Mouse (Mus musculus) kidney, adult 11 months (tissue): ENCODE data around the gene Kcnh3.
"Not testable (repeated sequence)": the region's sequence is repeated elsewhere in the genome, so short reads cannot be mapped to it uniquely, and the experiment has no call there.

Experiments
- DNase-seq: peaks from one replicate; pipeline ENCODE4 v3.0.0; 2022

The Kcnh3 gene

DNA sequence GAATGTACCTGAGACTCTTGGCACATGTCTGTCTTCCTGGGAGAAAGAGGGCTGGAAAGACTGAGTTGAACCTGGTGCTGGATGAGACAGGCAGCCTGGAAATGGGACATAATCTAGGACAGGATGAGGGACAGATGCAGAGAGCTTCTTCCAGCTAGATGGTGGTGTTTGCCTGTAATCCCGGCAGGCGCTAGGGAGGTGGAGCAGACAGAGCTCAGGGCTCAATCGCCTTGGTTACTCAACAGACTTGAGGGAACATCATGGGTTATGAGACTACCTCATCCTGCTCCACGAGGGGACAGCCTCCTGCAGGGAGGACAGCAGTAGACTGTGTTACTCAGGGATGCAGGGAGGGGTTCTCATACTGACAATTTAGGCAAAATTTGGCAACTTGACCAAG is 16.6 kb downstream of the Kcnh3 start:
- no peak for DNase-seq

DNA sequence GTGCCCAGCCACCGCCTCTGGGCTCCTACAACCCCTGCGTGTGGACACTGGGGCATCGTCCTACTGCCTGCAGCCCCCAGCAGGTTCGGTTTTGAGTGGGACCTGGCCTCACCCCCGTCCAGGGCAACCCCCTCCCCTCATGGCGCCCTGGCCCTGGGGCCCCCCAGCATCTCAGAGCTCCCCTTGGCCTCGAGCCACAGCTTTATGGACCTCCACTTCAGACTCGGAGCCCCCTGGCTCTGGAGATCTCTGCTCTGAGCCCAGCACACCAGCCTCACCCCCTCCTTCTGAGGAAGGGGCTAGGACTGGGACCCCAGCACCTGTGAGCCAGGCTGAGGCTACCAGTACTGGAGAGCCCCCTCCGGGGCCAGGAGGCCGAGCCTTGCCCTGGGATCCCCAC is 17.4 kb downstream of the Kcnh3 start:
- DNase-seq, result no peak

GRCm38 (mm10) chr15:99246736-99247135 is 22.1 kb downstream of the Kcnh3 start:
- not testable (repeated sequence) for DNase-seq

GRCm38 (mm10) chr15:99248972-99249371 is 24.3 kb downstream of the Kcnh3 start:
- no peak for DNase-seq

GRCm38 (mm10) chr15:99249938-99250337 is 25.3 kb downstream of the Kcnh3 start:
- no peak for DNase-seq

DNA sequence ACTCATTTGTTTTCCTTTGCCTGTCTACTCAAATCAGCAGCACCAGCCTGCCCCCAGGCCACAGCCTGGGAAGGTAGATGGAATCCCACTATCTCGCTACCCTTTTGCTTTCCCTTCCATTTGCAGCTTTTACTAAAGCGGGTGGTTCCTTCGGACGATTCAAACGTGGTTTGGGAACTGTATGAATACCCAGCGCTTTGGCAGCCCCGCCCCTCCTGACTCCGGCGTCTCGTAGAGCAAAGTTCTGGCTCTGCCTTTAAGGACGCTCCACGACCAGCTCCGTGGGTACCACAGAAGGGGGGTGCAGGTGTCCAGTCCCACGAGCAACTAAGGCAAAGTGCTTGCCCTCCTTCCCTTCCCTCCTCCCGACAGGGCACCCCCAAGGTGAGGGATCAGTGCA is 26.4 kb downstream of the Kcnh3 start:
- DNase-seq, result peak; percentile 39

DNA sequence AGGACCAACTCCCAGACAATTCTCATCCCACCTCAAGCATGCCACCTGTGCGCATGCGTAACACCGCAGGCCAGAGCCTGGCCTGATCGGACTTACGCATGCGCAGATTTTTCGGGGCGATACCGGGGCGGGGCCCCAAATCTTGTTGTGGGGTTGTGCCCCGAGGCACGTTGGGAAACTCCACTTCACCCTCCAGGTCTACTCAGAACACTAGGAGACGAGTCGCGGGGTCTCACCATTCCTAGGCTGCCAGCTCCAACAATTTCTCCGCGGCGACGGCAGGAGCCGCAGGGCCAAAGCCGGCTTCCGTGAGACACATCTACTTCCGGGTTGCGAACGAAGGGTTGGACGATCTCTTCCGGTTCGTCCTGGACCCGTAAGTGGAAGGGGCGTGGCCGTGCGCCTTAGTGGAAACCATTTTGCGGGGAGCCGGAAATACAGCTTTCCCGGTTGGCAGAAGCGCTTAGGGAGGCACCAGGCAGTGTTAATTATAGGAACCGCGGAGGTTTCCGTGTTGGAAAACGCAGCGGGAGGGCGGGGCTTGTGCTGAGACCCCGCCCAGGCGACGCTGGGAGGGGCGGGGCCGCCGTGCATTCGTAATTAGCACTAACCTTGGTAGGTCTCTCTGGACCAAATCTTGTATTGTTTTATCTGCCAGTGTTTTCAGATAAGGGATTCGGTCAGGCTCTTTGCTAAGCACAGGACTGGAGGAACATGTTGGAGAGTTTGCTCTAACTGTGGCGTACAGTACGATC is 27.1 kb downstream of the Kcnh3 start, which contains the start of gene Mcrs1:
Gene Mcrs1 (minus strand): TSS at position 336 of the 755 bp plus-strand sequence.
- DNase-seq, result peak; percentile 99

DNA sequence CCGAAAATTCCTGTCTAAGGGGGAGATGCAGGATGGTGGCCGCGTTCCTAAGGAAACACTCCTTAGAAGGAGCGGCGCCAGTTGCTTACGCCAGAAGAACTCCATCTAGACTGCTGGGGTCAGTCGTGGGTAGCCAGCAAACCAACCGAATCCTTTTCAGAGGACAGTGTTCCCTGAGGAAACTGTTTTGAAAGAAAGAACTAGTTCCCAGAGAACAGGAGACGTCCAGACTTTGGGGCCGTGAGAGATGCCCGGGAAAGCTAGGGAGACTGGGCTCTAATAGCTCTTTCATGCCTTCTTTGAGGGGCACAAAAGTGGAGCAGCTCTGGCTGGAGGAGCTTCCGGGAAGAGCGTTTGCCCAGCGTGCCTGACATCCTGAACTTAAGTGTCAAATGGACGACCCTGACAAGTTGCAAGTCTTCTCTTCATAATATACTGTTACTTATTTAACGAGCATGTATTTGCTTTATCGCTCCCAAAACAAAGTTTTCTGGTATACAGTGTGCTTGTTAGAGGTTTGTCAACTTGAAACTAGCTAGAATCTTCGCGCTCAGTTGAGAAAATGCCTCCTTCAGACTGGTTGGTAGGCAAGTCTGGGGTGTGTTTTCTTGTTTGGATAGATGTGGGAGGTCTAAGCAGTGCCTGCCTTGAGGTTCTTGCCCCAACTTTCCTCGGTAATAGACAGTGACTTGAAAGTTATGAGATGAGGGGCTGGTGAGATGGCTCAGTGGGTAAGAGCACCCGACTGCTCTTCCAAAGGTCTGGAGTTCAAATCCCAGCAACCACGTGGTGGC is 27.9 kb downstream of the Kcnh3 start:
- no peak for DNase-seq

GRCm38 (mm10) chr15:99253175-99253479 is 28.5 kb downstream of the Kcnh3 start:
- not testable (repeated sequence) for DNase-seq

- DNase-seq, result no peak
Observed at GRCm38 (mm10) chr15:99253772-99254171, 29.1 kb downstream of the Kcnh3 start.

DNA sequence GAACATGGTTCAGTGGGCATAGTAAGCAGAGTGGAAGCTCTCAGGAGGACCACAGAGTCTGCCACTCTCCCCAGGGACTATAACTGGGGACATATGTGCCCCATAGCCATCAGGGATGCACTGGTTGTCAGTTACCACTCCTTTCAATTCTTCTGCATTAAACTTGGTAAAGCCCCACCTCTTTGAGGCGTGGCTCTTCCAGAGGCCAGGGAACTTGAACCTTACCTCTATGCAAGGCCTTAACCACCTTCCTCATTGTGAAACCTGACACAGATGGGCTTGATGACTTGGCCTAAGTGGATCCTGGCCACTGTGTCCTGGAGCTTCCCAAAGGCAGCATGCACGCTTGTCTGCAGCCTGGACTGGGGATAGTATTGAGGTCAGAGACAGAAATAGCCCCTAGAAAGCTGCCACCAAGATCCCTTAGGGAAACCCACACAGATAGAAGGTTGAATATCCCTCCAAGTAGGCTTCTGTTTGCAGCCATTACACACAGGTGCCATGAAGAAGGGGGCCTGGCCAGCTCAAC is 29.9 kb downstream of the Kcnh3 start:
- no peak for DNase-seq

DNA sequence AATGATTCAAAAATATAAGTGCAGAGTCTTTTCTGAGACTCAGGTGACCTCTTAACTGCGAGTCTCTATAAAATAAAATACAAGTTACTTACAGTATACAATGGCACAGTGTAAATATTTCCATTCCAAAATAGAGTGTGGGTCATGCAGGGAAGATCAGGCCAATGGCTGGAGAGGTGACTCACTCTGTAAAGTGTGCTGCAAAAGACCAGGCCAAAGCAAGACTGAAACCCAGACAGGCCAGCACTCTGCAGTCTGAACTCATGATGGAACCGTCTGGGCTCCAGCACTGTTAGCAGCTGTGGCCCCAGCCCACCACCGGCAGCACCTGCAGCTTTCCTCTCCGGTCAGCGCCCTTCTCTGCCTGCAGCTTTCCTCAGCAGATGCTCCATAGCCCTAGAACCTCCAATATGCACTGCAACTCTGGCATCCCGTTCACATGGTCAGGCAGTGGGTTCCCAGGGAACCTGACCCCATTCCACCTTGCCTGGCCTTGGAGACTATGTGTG is 30.6 kb downstream of the Kcnh3 start:
- no peak for DNase-seq

DNA sequence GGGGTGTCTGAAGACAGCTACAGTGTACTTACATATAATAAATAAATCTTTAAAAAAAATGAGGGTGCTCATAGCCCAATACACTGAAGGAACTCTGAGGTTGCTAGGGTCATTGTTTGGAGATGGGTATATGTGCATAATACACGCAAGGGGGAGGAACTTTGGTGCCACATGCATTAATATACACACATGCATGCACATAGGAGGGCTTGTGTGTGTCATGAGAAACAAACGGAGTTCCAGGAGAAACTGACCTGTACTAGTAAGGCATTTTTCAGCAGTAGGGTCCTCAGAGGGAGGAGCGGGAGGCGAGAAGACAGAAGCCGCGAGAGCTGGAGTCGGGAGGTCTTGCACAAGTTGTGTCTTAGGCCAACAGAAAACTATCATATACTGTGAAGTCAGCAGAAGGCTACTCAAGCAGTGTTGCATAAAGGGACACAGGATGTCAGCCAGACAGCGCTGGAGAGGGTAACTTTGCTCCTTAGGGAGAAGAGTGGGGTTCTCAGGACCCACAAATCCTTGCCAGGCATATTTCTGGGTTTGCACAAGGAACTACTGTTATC is 34.6 kb downstream of the Kcnh3 start:
- peak; percentile 41 for DNase-seq

DNA sequence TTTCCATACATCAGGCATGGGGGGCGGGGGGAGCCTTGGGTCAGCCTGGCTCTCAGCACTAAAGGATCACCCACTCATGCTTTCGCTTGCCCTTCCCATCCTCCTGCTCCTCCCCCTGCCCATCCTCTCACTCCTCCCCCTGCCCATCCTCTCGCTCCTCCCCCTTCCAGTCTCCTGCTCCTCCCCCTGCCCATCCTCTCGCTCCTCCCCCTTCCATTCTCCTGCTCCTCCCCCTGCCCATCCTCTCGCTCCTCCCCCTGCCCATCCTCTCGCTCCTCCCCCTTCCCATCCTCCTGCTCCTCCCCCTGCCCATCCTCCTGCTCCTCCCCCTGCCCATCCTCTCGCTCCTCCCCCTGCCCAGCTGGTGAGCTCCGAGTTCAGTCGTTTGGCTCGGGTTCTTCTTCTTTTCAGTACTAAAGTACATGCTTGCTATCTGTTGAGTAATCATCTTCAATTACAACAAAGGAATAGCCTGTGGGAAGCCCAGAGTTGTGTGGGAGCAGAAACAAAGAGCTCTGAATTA is 35.1 kb downstream of the Kcnh3 start:
- DNase-seq, result peak; percentile 64

DNA sequence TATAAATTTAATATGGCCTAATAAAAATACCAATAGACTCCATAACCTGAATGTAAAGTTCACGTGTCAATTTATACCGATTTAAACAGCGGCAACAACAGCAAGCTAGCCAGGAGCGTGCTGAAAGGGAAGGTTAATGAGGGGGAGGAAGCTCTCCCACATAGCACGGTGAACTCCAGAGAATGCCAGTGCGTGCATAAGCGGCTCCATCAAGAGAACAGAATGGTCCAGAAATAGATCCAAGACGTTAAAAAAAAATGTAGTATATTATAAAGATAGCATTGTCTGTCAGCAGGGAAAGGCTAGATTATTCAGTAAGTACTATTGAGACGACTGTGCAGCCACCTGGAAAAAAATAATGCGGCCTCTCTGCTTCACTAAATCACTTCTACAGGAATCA is 38.0 kb downstream of the Kcnh3 start:
- no peak for DNase-seq

DNA sequence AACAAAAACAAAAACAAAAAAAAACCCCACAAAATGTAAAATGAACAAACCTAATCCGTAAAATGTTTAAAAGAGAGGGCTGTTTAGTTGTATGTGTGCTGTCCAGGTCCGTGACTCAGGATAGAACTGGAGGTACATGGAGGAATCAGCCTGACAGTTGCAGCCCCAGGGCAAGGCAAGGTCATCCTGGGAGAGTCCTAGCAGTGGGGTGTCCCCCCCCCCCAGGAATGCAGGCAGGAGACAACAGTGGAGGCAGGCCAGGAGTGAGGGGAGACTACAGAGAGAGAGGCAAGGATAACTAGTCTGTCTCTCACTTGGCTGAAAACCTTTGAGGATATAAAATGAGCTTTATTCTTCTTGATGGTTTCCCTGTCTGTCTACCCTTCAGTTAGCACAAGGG is 39.7 kb downstream of the Kcnh3 start:
- no peak for DNase-seq

- peak; percentile 64 for DNase-seq
Observed at GRCm38 (mm10) chr15:99265679-99266078, 41.0 kb downstream of the Kcnh3 start.

GRCm38 (mm10) chr15:99276095-99276494 is 51.4 kb downstream of the Kcnh3 start:
- no peak for DNase-seq

DNA sequence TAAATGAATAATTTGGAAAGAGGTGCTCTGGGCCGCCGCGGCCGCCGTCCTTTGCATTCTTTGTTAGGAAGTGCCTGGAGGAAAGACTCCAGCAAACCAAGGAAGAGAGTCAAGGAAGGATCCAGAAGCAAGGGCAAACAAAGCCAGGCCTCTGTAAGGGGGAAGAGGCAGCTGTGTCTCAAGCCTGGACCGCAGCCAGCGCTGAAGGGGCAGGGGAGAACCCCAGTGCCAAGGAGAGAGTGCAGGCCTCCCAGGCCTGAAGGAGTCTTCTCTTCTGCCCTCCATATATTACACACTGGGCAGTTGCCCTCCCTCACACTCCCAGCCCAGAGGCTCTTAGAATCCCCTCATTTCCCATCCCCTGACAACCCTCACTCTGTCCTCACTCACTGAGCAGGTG is 53.6 kb downstream of the Kcnh3 start:
- no peak for DNase-seq

- no peak for DNase-seq
Observed at GRCm38 (mm10) chr15:99283456-99283855, 58.8 kb downstream of the Kcnh3 start.

GRCm38 (mm10) chr15:99284527-99285188 is 60.0 kb downstream of the Kcnh3 start:
- peak; percentile 93 for DNase-seq

GRCm38 (mm10) chr15:99285189-99285535 is 60.5 kb downstream of the Kcnh3 start:
- no peak for DNase-seq

- no peak for DNase-seq
Observed at GRCm38 (mm10) chr15:99290586-99290985, 65.9 kb downstream of the Kcnh3 start.
